Mouse (Mus musculus): ENCODE results near the gene Slc9c1. TPM values are rescaled to one million over a fixed set of nuclear protein-coding genes. Genes with fewer than 3 reads are reported as not detected.

The Slc9c1 gene
- not detected for polyA plus RNA-seq (2014; fragmentation: Illumina TruSeq; extraction: RNeasy Lipid Tissue Mini Kit (QIAGEN cat#74804); ENCODE audit: insufficient read depth, low read depth, low replicate concordance)

GRCm38 (mm10) chr16:45535009-45535408 is at the start of gene Slc9c1:
TSS of gene Slc9c1 (plus strand) at chr16:45535309.

GRCm38 (mm10) chr16:45492927-45493326 is 42.2 kb upstream of the Slc9c1 start, which contains the start of gene Gm609:
TSS of gene Gm609 (minus strand) at chr16:45492969.

GRCm38 (mm10) chr16:45531950-45532349 is 3.2 kb upstream of the Slc9c1 start, which contains the start of gene Gm17783:
TSS of gene Gm17783 (minus strand) at chr16:45532050.

GRCm38 (mm10) chr16:45610267-45610666 is 75.2 kb downstream of the Slc9c1 start, which contains the start of gene Gcsam:
TSS of gene Gcsam (plus strand) at chr16:45610380.

GRCm38 (mm10) chr16:45653934-45654332 is 118.8 kb downstream of the Slc9c1 start, which contains the start of gene BC016579:
TSS of gene BC016579 (minus strand) at chr16:45654068.

Other genes with a start within 250 kb of the Slc9c1 start
- gene Cd200, start 126.3 kb upstream of the Slc9c1 start, polyA plus RNA-seq (2014; fragmentation: Illumina TruSeq; extraction: RNeasy Lipid Tissue Mini Kit (QIAGEN cat#74804); ENCODE audit: insufficient read depth, low read depth, low replicate concordance) = 386 TPM
- not detected for gene Gm609, start 42.3 kb upstream of the Slc9c1 start, polyA plus RNA-seq (2014; fragmentation: Illumina TruSeq; extraction: RNeasy Lipid Tissue Mini Kit (QIAGEN cat#74804); ENCODE audit: insufficient read depth, low read depth, low replicate concordance)
- not detected for gene Gm17783, start 3.3 kb upstream of the Slc9c1 start, polyA plus RNA-seq (2014; fragmentation: Illumina TruSeq; extraction: RNeasy Lipid Tissue Mini Kit (QIAGEN cat#74804); ENCODE audit: insufficient read depth, low read depth, low replicate concordance)
- gene Gcsam, start 75.1 kb downstream of the Slc9c1 start, polyA plus RNA-seq (2014; fragmentation: Illumina TruSeq; extraction: RNeasy Lipid Tissue Mini Kit (QIAGEN cat#74804); ENCODE audit: insufficient read depth, low read depth, low replicate concordance) = 0.74 TPM
- 0.28 TPM for gene BC016579, start 118.8 kb downstream of the Slc9c1 start, polyA plus RNA-seq (2014; fragmentation: Illumina TruSeq; extraction: RNeasy Lipid Tissue Mini Kit (QIAGEN cat#74804); ENCODE audit: insufficient read depth, low read depth, low replicate concordance)
- gene Tmprss7, start 158.3 kb downstream of the Slc9c1 start, polyA plus RNA-seq (2014; fragmentation: Illumina TruSeq; extraction: RNeasy Lipid Tissue Mini Kit (QIAGEN cat#74804); ENCODE audit: insufficient read depth, low read depth, low replicate concordance) = not detected
- gene Tagln3, start 189.3 kb downstream of the Slc9c1 start, polyA plus RNA-seq (2014; fragmentation: Illumina TruSeq; extraction: RNeasy Lipid Tissue Mini Kit (QIAGEN cat#74804); ENCODE audit: insufficient read depth, low read depth, low replicate concordance) = 0.52 TPM
- 9.7 TPM for gene Abhd10, start 207.6 kb downstream of the Slc9c1 start, polyA plus RNA-seq (2014; fragmentation: Illumina TruSeq; extraction: RNeasy Lipid Tissue Mini Kit (QIAGEN cat#74804); ENCODE audit: insufficient read depth, low read depth, low replicate concordance)